Mouse (Mus musculus) erythroid progenitor cell, adult 5-6 weeks (primary cell): ENCODE results near the gene Kctd10. TPM values are rescaled to one million over a fixed set of nuclear protein-coding genes. Genes with fewer than 3 reads are reported as not detected.

Source experiments
- ATAC-seq: replicated peaks from 2 replicates; pipeline ENCODE4 v1.8.0; 2016; ENCODE audit warnings: moderate number of reproducible peaks, mild to moderate bottlenecking, moderate TSS enrichment, inconsistent platforms; ENCODE audit not compliant: poor library complexity, low FRiP score, severe bottlenecking
- total RNA-seq, 2 experiments: library from RNA; stranded (forward) in 1 of 2; stranded (reverse) in 1 of 2; fragments of 150-400 nt in 1 of 2; fragments of 186-747, 209-891 nt in 1 of 2; gene quantifications; 2 replicates each; pipeline versions ENCODE4 v1.2.3 to v1.2.4; 2015 to 2017; ENCODE audit warnings: low replicate concordance in 2 of 2

The Kctd10 gene
- total RNA-seq (2015; ENCODE audit: low replicate concordance) (5.0 and 10.5 TPM in 2 replicates), total RNA-seq (2017; ENCODE audit: low replicate concordance) (11.4 and 12.7 TPM in 2 replicates)

GRCm38 (mm10) chr5:114380209-114381012 lies at the start of gene Kctd10, which contains the start of gene Ube3b:
Gene Kctd10, minus strand, starts transcription at chr5:114380508.
Gene Ube3b, plus strand, starts transcription at chr5:114380607.
- ATAC-seq = peak; percentile 88

- ATAC-seq = no peak
Measured at GRCm38 (mm10) chr5:114429781-114430180, 49.5 kb upstream of the Kctd10 start.

- no peak for ATAC-seq
Measured at GRCm38 (mm10) chr5:114428621-114429020, 48.3 kb upstream of the Kctd10 start.

GRCm38 (mm10) chr5:114426732-114427131 lies 46.4 kb upstream of the Kctd10 start:
- no peak for ATAC-seq

GRCm38 (mm10) chr5:114423961-114424360 lies 43.7 kb upstream of the Kctd10 start:
- no peak for ATAC-seq

GRCm38 (mm10) chr5:114422591-114422990 lies 42.3 kb upstream of the Kctd10 start:
- ATAC-seq = no peak

- ATAC-seq = no peak
Measured at GRCm38 (mm10) chr5:114421561-114422298, 41.4 kb upstream of the Kctd10 start.

GRCm38 (mm10) chr5:114418541-114418940 lies 38.2 kb upstream of the Kctd10 start:
- no peak for ATAC-seq

- ATAC-seq = no peak
Measured at GRCm38 (mm10) chr5:114416855-114417254, 36.5 kb upstream of the Kctd10 start.

GRCm38 (mm10) chr5:114415606-114416005 lies 35.3 kb upstream of the Kctd10 start:
- ATAC-seq = no peak

- no peak for ATAC-seq
Measured at GRCm38 (mm10) chr5:114413067-114413735, 32.9 kb upstream of the Kctd10 start.

GRCm38 (mm10) chr5:114412361-114412998 lies 32.2 kb upstream of the Kctd10 start:
- no peak for ATAC-seq

GRCm38 (mm10) chr5:114410429-114410828 lies 30.1 kb upstream of the Kctd10 start:
- ATAC-seq = no peak

- no peak for ATAC-seq
Measured at GRCm38 (mm10) chr5:114408846-114409245, 28.5 kb upstream of the Kctd10 start.

GRCm38 (mm10) chr5:114407810-114408209 lies 27.5 kb upstream of the Kctd10 start:
- ATAC-seq = no peak

- no peak for ATAC-seq
Measured at GRCm38 (mm10) chr5:114407269-114407668, 27.0 kb upstream of the Kctd10 start.

GRCm38 (mm10) chr5:114406592-114406991 lies 26.3 kb upstream of the Kctd10 start:
- no peak for ATAC-seq

GRCm38 (mm10) chr5:114393169-114393568 lies 12.9 kb upstream of the Kctd10 start:
- no peak for ATAC-seq

- ATAC-seq = no peak
Measured at GRCm38 (mm10) chr5:114384448-114384847, 4.1 kb upstream of the Kctd10 start.
